Mouse (Mus musculus): Measurements from ENCODE around the gene Negr1.

GRCm38 (mm10) chr3:156901140-156901539, 339.5 kb downstream of the Negr1 start:
- TF ChIP-seq MAFK (IDR thresholded peaks at IDR 0.05; ENCODE audit: insufficient read depth, low read depth, low read length) = no peak
- no peak for TF ChIP-seq ZNF384 (IDR thresholded peaks at IDR 0.05; ENCODE audit: low read depth, low read length)
- no peak for TF ChIP-seq ZC3H11A (IDR thresholded peaks at IDR 0.05; ENCODE audit: borderline replicate concordance, low read depth, low read length)
- TF ChIP-seq HCFC1 (IDR thresholded peaks at IDR 0.05; ENCODE audit: borderline replicate concordance, insufficient read depth, low read length) = no peak

Data from ES-E14 (cell line).